Mouse (Mus musculus): ENCODE results near the gene Cfap99.

GRCm38 (mm10) chr5:34319491-34320034, 31.2 kb downstream of the Cfap99 start:
- TF ChIP-seq CTCF (IDR thresholded peaks at IDR 0.05; ENCODE audit: low read depth, low read length) (no peak), POLR2A (IDR thresholded peaks at IDR 0.05; ENCODE audit: borderline replicate concordance, low read depth, low read length) (no peak)
